Mouse (Mus musculus): ENCODE results near the gene Wdr46.

Gene Wdr46

DNA sequence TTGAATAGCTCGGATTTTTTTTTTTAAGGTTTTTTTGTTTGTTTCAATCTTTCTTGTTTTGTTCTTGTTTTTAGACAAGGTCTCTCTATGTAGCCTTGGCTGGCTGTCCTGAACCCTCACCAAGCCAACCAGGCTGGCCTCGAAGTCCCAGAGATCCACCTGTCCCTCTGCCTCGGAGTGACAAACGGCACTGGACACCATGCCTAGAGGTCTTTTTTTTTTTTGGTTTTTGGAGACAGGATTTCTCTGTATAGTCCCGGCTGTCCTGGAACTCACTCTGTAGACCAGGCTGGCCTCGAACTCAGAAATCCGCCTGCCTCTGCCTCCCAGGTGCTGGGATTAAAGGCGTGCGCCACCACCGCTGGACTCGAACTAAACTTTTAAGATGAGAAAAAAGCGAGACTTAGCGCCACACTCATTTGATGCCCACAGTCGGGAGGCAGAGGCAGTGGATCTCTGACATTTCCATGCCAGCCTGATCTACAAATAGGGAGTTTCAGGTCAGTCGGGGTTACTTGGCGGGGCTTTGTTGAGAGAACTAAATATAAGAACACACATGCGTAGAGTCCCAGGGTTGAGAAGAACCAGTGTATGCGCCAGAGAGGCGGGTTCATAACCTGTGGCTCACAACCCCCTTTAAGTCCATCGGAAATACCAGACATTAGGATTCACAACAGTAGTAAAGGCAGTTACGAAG lies 12.1 kb upstream of the Wdr46 start:
- DNase-seq (ENCODE audit: low spot score in 2 of 2), result no peak

DNA sequence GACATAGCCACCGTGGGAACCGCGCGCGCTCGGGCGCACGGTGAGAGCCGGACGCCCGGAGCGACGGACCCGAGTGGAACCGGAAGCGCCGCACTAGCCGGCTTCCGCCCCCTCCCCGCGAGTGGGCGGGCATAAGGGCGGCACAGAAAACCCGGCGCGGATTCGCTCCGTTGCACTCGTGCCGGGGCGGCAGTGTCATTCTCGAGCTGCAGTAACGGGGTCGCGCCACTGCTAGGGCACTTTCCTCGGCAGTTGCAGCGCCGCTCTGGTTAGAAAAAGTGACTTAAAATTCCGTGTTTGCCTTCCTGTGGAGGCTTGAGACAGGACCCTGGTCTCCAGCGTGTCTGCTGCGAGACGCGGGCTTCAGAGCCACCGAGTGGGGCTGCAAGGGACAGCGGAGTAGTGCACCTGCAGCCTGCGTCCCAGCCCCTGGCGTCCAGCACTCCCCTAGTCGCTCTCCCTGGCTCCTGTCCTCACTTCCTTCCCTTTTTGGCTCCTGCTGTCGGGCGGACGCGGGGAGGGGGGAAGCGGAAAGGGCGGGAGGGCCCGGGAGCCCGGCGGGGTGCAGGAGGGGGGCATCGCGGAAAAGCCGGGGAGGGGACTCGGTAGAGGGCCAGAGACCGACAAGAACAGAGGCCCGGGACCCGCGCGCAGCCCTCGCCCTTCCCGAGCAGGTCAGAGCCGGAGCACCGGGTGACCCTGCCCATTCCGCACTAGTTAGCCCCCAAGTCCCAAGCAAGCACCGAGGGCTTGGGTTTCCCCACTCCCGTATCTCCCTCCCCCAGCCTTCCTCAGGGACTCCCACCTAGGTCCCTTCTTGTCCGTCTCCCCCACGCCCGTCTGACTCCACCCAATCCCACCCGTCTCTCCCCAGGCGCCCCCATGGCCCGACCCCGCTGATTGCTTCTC lies 10.8 kb upstream of the Wdr46 start, which contains the start of gene Rgl2:
Gene Rgl2, plus strand, starts transcription at position 173 of the 909 bp plus-strand sequence.
- peak; percentile 83 to 95 for DNase-seq (ENCODE audit: low spot score in 2 of 2)

DNA sequence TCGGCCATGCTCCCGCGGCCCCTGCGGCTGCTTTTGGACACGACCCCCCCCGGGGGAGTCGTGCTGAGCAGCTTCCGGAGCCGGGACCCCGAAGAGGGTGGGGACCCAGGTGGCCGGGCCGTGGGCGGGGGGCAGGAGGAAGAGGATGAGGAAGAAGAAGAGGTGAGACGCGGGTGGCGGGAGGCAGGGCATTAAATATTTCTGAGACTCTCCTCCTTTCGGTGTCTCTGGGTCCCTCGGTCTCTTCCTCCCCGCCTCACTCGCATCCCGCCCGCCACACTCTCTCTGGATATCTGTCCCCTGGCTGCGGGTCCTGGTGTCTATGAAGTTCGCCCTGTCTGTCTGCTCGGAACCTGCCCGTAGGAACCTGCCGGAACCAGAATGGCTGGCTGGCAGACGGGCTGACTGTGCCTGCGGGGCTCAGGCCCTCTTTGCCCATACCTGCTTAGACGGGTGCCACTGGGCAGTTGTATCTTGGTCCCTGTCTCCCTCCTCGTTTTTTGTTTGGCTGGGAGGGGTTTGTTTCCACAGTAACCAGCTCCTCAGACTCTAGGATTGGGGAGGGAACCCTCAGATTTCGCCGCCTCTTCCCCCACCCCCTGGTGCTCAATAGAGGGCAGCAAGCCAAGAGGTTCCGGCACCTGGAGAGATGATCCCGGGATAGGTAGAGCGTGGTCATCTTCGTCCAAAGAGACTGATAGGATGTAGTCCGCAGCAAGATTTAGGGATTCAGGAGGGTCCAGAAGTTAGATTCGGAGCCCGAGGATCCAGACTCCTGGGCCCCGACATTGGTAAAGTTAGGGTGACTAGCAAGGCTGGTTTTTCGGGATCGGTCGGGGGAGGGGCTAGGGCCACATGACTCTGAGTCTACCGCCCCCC lies 9.9 kb upstream of the Wdr46 start:
- DNase-seq (ENCODE audit: low spot score in 2 of 2), result peak; percentile 74 to 75

DNA sequence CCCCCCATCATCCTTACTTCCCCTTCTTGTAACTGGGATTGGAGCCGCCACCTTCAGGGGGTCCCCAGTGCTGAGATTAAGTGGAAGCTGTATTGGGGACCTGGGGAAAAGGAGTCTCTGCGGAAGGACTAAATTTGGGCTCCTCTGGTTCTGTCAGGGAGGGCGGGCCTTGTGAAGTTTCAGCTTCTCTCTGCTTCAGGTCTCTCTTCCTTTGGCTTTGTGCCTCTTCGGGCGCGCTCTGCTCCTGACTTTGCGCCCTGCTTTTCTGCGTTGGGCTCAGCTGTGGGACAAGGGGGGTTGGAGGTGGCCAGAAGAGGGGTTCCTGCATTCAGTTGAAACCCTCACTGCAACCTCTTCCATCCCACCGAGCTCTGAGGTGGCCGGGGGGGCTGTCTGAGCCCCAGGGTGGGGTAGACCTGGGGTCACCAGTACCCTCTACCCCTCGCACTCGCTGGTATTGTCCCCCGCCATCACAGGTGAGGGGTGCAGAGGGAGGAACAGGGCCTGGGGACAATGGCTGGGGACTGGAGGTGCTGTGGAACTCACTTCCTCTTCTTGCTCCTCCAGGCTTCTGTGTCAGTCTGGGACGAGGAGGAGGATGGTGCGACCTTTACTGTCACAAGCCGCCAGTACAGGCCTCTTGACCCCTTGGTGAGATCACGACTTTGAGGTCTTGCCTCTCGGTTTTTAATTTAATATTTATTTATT lies 9.1 kb upstream of the Wdr46 start:
- no peak for DNase-seq (ENCODE audit: low spot score in 2 of 2)

DNA sequence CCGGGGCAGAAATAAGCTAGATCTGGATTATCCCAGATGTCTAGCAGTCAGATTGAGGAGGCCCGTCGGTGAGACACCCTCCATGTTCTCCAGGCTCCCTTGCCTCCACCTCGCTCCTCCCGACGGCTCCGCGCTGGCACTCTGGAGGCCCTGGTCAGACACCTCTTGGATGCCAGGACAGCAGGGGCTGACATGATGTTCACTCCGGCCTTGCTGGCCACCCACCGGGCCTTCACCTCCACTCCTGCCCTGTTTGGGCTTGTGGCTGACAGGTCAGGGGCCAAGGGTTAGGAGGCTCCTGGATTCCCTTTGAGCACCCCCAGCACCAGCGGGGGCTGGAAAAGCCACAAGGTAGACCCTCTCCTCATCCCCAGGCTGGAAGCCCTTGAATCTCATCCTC lies 8.5 kb upstream of the Wdr46 start:
- DNase-seq (ENCODE audit: low spot score in 2 of 2), result no peak

- no peak for DNase-seq (ENCODE audit: low spot score in 2 of 2)
Observed at GRCm38 (mm10) chr17:33932448-33932847, 8.0 kb upstream of the Wdr46 start.

DNA sequence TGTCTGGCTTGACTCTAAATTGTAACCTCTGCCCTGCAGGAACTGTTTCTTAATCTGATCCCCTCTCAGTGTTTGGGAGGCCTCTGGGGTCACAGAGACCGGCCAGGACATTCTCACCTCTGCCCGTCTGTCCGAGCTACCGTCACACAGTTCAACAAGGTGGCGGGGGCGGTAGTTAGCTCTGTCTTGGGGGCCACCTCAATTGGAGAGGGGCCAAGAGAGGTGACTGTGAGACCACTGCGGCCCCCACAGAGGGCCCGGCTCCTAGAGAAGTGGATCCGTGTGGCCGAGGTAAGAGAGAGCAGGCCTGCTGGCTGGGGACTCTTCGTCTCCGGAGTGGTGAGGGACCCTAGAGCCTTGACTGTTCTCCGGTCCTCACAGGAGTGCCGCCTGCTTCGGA lies 7.5 kb upstream of the Wdr46 start:
- DNase-seq (ENCODE audit: low spot score in 2 of 2), result no peak

GRCm38 (mm10) chr17:33935422-33936055 lies 4.9 kb upstream of the Wdr46 start:
- no peak for DNase-seq (ENCODE audit: low spot score in 2 of 2)

DNA sequence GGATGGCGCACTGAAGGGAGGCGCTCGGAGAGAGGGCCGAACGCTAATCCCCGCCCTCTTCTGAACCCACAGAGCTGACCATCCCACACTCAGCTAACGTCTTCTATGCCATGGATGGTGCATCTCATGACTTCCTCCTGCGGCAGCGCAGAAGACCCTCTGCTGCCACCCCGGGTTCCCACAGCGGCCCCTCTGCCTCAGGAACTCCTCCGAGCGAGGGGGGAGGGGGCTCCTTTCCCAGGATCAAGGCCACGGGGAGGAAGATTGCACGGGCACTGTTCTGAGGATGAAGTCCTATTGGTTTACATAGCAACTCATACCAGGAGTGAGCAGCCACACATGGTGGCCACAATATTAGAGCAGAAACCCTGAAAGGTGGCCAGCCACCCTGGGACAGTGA lies 3.5 kb upstream of the Wdr46 start:
- no peak for DNase-seq (ENCODE audit: low spot score in 2 of 2)

DNA sequence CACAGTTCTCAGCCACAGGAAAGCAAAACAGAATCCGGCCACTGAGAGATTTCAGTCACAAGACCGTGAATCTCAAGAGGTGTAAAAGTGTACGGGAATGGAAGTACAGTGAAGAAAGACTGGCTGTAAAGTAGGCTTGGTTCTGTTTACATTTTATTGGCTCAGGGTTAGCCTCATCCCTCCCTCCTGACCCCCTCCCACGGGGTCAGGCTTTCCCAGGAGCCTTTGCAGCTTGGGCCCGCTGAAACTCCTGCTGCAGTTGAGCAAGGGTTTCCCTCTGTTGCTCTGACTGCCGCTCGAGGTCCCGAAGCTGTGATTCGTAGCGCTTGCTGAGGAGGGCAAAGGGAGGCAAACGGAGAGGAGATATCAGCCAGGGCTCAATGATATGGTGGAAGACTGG lies 1.7 kb upstream of the Wdr46 start:
- no peak for DNase-seq (ENCODE audit: low spot score in 2 of 2)

- no peak for DNase-seq (ENCODE audit: low spot score in 2 of 2)
Observed at GRCm38 (mm10) chr17:33940981-33941380, 521 bp downstream of the Wdr46 start.

- no peak for DNase-seq (ENCODE audit: low spot score in 2 of 2)
Observed at GRCm38 (mm10) chr17:33941381-33941780, 921 bp downstream of the Wdr46 start.

- DNase-seq (ENCODE audit: low spot score in 2 of 2), result no peak
Observed at GRCm38 (mm10) chr17:33943454-33943853, 3.0 kb downstream of the Wdr46 start.

- no peak for DNase-seq (ENCODE audit: low spot score in 2 of 2)
Observed at GRCm38 (mm10) chr17:33947430-33948089, 7.1 kb downstream of the Wdr46 start.

DNA sequence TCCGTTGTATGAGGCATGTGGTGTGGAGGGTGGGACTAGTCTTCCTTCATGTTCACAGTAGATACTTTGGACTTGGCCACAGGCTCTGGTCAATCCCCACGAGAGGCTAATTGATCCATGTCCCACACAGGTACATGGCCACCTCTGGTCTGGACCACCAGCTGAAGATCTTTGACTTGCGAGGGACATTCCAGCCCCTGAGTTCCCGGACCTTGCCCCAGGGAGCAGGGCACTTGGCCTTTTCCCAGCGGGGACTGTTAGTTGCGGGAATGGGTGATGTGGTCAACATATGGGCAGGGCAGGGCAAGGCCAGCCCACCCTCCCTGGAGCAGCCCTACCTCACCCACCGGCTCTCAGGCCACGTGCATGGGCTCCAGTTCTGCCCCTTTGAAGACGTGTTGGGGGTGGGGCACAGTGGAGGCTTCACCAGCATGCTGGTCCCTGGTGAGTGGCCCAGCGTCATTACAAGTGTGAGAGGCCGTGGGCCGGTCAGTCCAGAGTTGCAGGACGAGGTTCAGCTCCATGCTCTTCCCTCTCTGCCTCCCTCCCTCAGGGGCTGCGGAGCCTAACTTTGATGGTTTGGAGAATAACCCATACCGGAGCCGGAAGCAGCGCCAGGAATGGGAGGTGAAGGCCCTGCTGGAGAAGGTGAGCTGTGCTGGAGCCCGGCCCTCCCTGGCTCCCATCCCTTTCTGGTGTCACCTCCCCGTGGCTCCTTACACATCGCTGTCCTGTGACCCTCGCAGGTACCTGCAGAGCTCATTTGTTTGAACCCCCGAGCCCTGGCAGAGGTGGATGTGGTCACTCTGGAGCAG lies 7.8 kb downstream of the Wdr46 start:
- no peak for DNase-seq (ENCODE audit: low spot score in 2 of 2)

DNA sequence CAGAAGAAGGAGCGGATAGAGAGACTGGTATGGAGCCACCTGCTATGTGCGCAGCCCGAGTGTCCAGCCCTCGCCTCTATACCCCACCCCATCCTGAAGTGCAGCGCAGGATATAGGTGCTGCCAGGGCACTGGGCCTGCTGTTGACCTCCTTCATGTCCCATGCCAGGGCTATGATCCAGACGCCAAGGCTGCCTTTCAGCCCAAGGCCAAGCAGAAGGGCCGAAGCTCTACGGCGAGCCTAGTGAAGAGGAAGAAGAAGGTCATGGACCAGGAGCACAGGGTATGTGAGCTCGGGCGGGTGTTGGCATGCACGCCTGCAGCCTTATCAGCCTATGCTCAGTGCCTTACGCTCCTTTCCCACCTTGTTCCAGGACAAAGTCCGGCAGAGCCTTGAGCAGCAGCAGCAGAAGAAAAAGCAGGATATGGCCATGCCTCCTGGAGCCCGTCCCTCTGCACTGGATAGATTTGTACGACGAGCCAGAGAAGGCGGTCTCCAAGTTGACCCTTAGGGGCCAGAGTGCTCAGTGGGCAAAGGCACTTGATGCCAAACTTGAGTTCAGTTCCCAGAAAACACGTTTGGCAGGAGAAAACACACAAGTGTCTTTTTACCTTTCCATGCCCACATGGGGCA lies 8.6 kb downstream of the Wdr46 start:
- no peak for DNase-seq (ENCODE audit: low spot score in 2 of 2)

DNA sequence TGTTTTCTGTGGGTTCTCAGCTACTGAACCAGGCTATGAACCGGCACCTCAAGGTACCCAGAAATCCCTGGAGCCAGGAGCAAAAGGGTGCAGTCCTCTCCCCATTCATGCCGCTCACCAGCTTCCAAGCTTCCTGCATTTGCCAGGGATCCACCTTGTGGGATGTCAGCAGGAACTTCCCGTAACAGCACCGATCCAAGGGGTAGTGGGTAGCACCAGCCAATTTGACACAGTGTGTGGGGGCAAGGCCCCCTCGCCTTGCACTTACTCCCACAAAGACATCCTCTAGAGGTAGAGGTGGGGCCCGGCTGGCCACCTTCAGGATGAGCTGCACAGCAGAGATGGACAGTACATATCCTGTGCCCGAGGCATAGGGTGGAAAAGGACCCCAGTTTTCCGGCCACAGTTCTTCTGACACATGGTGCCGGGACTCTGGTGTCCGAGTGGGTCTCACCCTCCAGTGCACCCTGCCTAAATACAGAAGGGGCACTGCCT lies 9.7 kb downstream of the Wdr46 start:
- no peak for DNase-seq (ENCODE audit: low spot score in 2 of 2)

DNA sequence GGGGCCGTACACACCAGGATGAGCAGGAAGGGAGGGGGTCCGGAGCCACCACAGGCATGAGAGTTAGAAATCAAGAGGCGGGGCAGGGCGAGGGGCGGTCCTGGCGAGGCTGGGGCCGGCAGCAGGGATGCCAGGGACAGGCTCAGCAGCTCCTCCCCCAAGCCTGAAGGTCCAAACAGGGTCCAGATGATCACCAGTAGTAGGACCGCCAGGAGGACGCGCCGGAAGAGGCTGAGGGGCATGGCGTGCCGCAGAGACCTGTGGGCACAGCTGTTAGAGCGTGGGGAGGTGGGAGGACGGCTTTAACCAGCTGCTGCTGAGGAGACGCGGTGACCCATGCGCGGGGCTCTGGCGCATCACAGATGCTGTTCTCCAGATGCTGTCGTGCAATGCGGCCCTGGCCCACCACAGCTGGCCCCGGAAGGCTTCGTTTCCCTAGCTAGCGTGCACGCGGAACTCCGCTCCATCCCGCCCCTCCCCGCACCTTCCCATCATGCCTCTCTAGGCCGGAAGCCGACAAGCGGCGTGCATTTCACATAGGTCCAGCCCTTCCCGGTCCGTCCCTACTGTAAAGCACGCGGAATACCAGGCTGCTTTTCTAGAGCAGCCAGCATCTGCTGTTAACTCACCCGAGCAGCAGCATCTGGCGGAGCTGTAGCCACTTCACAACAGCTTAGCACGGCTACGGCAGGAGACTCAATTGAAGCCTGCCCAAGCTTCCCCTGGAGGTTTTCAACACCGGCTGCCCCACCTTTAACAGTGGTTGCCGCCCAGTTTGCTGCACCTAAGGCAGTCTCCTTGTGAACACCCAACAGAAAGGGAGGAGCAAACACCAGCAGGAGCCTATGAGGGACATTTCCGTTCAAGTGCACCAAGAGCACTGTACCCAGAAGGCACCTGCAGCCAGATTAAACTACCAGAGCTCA lies 10.8 kb downstream of the Wdr46 start, which contains the start of gene B3galt4:
Gene B3galt4, minus strand, starts transcription at position 468 of the 926 bp plus-strand sequence.
- DNase-seq (ENCODE audit: low spot score in 2 of 2), result peak; percentile 60 to 69
